Mouse (Mus musculus) megakaryocyte, embryonic 14.5 days (primary cell): Measurements from ENCODE around the gene Itpk1.

ENCODE experiments used
- FLI1 ChIP-seq: IDR thresholded peaks from 2 replicates; pipeline ENCODE4 v1.6.1; 2012; ENCODE audit warnings: low read length, inconsistent platforms, mixed read lengths
- GATA1 ChIP-seq: IDR thresholded peaks from 3 replicates; pipeline ENCODE4 v1.6.1; 2012; ENCODE audit warnings: mixed read lengths, low read length, inconsistent platforms, borderline replicate concordance

- no peak for TF ChIP-seq FLI1
- TF ChIP-seq GATA1: no peak
Measured at GRCm38 (mm10) chr12:102582441-102582840, 122.3 kb downstream of the Itpk1 start.
